Mouse (Mus musculus) limb, embryonic 15.5 days (tissue): Measurements from ENCODE around the gene Pacs2. TPM values are rescaled to one million over a fixed set of nuclear protein-coding genes. Genes with fewer than 3 reads are reported as not detected.

ENCODE experiments used
- ATAC-seq: fragments of 200-750 bp; cut with Nextera tagmentation; 2 replicates; pipeline ENCODE4 v1.8.0; 2017; ENCODE audit warnings: low read depth, moderate TSS enrichment; ENCODE audit not compliant: insufficient number of reproducible peaks, low FRiP score, low TSS enrichment
- H3K27ac ChIP-seq: fragments of 300-500 bp; sonication (generic); 2 replicates; pipeline ENCODE4 v1.5.1; 2015; ENCODE audit warnings: moderate library complexity, mild to moderate bottlenecking, inconsistent platforms
- H3K27me3 ChIP-seq: fragments of 300-500 bp; sonication (generic); 2 replicates; pipeline ENCODE4 v1.6.1; 2015; ENCODE audit warnings: inconsistent platforms
- H3K36me3 ChIP-seq: fragments of 300-500 bp; sonication (generic); 2 replicates; pipeline ENCODE4 v1.6.1; 2015; ENCODE audit warnings: inconsistent platforms
- H3K4me1 ChIP-seq: fragments of 300-500 bp; sonication (generic); 2 replicates; pipeline ENCODE4 v1.6.1; 2015; ENCODE audit warnings: inconsistent platforms
- H3K4me2 ChIP-seq: fragments of 300-500 bp; sonication (generic); 2 replicates; pipeline ENCODE4 v1.6.1; 2015; ENCODE audit warnings: mild to moderate bottlenecking, inconsistent platforms
- H3K4me3 ChIP-seq: fragments of 300-500 bp; sonication (generic); 2 replicates; pipeline ENCODE4 v1.5.1; 2015; ENCODE audit warnings: mild to moderate bottlenecking, inconsistent platforms
- H3K9ac ChIP-seq: fragments of 300-500 bp; sonication (generic); 2 replicates; pipeline ENCODE4 v1.6.1; 2015; ENCODE audit warnings: inconsistent platforms
- H3K9me3 ChIP-seq: fragments of 300-500 bp; sonication (generic); 2 replicates; pipeline ENCODE4 v1.6.1; 2016; ENCODE audit warnings: inconsistent platforms
- WGBS: fragments of 180-500 bp; shearing (Covaris S2); methylation state at CpG from one replicate; pipeline ENCODE4 v1.1.7; 2015; 5-methylcytosine and 5-hydroxymethylcytosine counted together
- polyA plus RNA-seq: library from polyadenylated mRNA; unstranded; fragments of >200 nt; fragmentation: Nextera tagmentation; extraction: Ambion mirVana; gene quantifications from 2 replicates; pipeline ENCODE4 v1.2.1, GENCODE M21; 2015

The Pacs2 gene
- polyA plus RNA-seq, 1 experiment from 2014 or later: 12.9 TPM

DNA sequence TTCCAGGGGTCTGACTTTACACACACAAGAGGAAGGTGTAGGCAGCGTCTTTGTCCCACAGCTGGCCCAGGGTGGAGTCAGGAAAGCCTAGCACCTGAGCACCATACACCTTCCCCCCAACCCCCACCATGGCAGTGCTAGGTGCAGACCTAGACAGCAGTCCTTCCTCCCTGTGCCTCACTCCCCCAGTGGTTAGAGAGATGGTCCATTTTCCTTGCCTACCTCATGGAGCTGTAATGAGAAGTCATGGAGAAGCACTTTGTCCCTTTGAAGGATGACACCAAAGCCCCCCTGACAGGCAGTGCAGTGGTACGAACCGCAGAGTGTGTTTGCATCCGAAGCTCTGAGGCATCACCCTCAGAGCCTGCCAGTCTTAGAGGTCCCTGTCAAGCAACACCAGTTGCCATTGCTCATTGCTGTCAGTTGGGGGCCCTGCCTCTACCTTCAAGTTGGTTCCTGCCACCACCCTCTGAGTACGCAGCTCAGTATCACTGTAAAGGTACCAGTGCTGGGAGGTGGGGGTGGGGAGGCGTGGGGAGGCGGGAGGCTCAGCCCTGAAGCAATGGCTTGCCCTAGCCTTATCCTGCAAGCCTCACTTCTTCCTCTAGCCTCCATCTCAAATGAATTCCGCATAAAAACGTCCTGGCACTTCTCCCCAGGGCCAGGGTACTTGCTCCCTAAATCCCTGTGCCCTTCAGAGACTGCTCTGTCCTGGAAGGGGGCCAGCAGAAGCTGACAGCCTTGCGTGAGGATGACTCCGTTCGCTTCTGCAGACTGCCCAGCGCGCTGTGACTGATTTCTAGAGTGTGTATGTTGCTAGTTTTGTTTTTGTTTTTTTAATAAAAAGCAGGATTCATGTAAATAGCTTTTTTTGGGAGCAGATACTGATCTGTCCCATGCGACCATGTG is 59.4 kb downstream of the Pacs2 start:
- H3K4me3 ChIP-seq: peak overlapping the region; percentile 53
- peaks cover 21% of the 10 kb centered on the region for H3K4me1 ChIP-seq
- no peaks in the 10 kb centered on the region for H3K27me3 ChIP-seq
- H3K36me3 ChIP-seq: peaks cover 34% of the 10 kb centered on the region
- peak overlapping the region; percentile 90 for H3K27ac ChIP-seq
- 0 out of 2 replicates have a peak overlapping the region, but pooled peaks have one; percentile 1 for H3K9ac ChIP-seq
- WGBS: 10% methylated on average over 15 of the region's 15 CpGs
- peak overlapping the region; percentile 95 for H3K4me2 ChIP-seq
- no peaks in the 10 kb centered on the region for H3K9me3 ChIP-seq
- peak; percentile 9; the same call in 1 of the 2 replicates for ATAC-seq

DNA sequence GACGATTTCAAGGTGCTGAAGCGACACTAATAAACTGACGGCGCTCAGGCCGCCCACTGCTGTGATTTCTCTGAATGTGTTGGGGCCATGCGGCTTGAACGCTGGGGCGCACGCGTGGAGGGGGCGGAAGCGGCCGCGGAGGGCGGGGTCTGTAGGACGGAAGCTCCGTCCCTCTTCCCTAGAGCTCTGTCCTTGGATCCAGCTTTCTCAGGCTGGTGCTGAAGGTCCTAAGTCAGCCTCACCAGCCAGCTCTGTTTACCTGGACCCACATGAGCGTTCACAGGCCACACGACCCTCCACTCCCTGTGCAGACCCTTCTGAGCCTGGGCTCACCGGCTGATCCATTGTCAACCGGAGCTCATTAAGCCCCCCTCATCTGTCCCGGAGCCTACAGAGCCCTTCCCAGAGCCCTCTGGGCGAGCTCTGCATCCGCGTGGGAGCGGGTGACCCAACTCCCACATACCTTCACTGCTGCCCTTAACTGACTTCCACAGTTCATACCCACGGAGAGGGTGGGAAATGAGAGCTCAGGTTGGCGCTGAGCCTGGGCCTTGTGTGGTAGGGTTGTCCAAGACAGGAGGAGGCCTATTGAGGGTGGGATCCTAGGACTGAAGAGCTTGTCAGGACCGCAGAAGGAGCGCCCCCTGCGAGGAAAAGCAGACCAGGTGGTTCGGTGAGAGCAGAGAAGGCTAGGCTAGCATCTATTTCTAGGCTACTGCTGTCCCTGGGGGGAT is 60.2 kb downstream of the Pacs2 start, which contains the start of gene Tex22:
Gene Tex22 (plus strand): TSS at position 174 of the 734 bp plus-strand sequence.
- H3K9me3 ChIP-seq: no peaks in the 10 kb centered on the region
- H3K27me3 ChIP-seq: no peaks in the 10 kb centered on the region
- peak within 1 kb of the TSS; percentile 95 for H3K4me2 ChIP-seq
- peaks cover 26% of the 10 kb centered on the region for H3K36me3 ChIP-seq
- H3K4me3 ChIP-seq: peak within 1 kb of the TSS; percentile 53
- H3K9ac ChIP-seq: peak within 1 kb of the TSS; percentile 47
- peaks cover 21% of the 10 kb centered on the region for H3K4me1 ChIP-seq
- H3K27ac ChIP-seq: peak within 1 kb of the TSS; percentile 90
- WGBS: 5% methylated on average over 32 of the region's 32 CpGs
- ATAC-seq: peak; percentile 86

DNA sequence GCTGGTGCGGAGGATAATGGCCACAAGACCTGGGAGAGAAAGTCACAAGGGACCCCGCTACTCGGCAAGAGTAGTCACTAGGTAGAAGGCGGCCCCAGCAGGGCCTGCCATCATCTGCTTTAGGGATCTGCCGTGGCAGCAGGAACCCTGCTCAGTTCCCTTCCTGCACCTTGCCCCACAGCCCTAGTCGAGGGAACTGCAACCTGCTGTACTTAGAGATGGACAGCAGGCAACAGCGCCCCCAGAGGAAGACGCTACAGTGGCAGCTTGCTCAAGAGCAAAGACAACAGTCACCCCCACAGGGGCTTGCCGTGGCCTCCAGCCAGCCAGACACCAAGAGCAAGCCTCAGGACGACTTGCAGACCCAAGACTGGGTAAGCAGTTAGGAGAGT is 60.8 kb downstream of the Pacs2 start:
- 3% methylated on average over 10 of the region's 10 CpGs for WGBS

DNA sequence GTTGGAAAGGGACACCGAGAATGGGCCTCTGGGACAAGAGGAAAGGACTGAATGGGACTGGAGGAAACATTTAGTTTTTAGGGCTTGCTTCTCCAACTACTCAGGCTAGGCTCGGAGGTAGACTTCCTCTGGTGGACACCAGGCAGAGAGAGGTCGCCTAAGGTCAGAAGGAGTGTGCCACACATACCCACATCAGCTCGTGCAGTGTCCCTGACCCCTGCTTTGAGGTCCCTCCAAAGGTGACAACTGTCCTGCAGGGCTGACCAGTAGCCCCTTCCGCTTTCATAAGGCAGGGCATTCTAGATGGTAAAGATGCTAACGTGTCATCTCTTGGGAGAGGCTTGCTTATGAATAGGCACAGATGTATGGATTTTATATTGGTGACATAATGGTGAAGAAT is 61.2 kb downstream of the Pacs2 start:
- H3K4me3 ChIP-seq: no peak overlapping the region
- H3K27me3 ChIP-seq: no peaks in the 10 kb centered on the region
- no peaks in the 10 kb centered on the region for H3K9me3 ChIP-seq
- H3K4me1 ChIP-seq: peaks cover 21% of the 10 kb centered on the region
- ATAC-seq: no peak
- 56% methylated on average over 6 of the region's 6 CpGs for WGBS
- no peak overlapping the region for H3K9ac ChIP-seq
- H3K4me2 ChIP-seq: peak overlapping the region; percentile 95
- peaks cover 16% of the 10 kb centered on the region for H3K36me3 ChIP-seq
- no peak overlapping the region for H3K27ac ChIP-seq

More for the DNA sequence above, 60.8 kb downstream of the Pacs2 start:
- H3K36me3 ChIP-seq: peaks cover 20% of the 10 kb centered on the region
- H3K9ac ChIP-seq: 0 out of 2 replicates have a peak overlapping the region, but pooled peaks have one; percentile 47
- no peaks in the 10 kb centered on the region for H3K27me3 ChIP-seq
- H3K4me3 ChIP-seq: peak overlapping the region; percentile 53
- no peaks in the 10 kb centered on the region for H3K9me3 ChIP-seq
- peak; percentile 56; the same call in 1 of the 2 replicates for ATAC-seq
- peak overlapping the region; percentile 90 for H3K27ac ChIP-seq
- peaks cover 21% of the 10 kb centered on the region for H3K4me1 ChIP-seq
- peak overlapping the region; percentile 95 for H3K4me2 ChIP-seq

DNA sequence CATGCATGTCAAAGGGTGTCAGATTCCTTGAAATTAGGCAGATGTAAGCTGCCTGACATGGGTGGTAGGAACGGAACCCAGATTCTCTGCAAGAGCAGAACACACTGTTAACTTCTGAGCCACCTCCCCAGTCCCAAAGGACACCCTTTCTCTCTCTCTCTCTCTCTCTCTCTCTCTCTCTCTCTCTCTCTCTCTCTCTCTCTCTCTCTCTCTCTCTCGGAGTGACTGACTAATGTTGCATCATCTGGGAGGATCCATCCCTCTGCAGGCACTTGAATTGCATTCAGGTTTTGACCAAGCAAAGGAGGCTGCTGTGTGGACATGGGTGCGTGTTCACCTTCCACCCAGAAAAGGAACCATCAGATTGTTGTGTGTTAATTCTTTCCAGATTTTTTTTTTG is 73.0 kb downstream of the Pacs2 start:
- Histone ChIP-seq H3K4me3 (no peak overlapping the region), H3K9me3 (no peaks in the 10 kb centered on the region), H3K4me1 (no peaks in the 10 kb centered on the region), H3K27ac (no peak overlapping the region), H3K27me3 (no peaks in the 10 kb centered on the region), H3K36me3 (no peaks in the 10 kb centered on the region), H3K4me2 (no peak overlapping the region), H3K9ac (no peak overlapping the region)
- no peak for ATAC-seq
- WGBS: 81% methylated on average over 2 of the region's 3 CpGs

DNA sequence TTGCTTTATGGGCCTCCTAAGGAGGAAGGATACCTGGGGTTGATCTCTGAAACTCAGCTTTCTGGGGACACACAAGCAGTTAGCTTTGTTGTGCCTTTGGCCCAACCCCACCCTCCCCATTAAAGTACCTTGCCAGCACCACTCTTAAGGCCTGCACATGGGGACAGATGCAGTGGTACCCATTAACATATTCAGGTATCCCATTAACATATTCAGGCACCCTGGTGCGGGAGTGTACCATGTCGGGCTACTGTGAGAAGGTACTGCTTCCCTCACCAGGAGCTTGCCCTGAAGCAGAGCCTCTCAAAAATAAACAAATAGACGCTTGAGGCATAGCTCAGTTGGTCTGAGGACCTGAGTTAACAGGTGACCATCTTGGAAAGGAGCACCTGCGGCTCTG is 73.7 kb downstream of the Pacs2 start:
- ATAC-seq: no peak
- Histone ChIP-seq H3K9me3 (no peaks in the 10 kb centered on the region), H3K27me3 (no peaks in the 10 kb centered on the region), H3K4me1 (no peaks in the 10 kb centered on the region), H3K9ac (no peak overlapping the region), H3K27ac (no peak overlapping the region), H3K36me3 (no peaks in the 10 kb centered on the region), H3K4me3 (no peak overlapping the region), H3K4me2 (no peak overlapping the region)
- 47% methylated on average over 4 of the region's 4 CpGs for WGBS

DNA sequence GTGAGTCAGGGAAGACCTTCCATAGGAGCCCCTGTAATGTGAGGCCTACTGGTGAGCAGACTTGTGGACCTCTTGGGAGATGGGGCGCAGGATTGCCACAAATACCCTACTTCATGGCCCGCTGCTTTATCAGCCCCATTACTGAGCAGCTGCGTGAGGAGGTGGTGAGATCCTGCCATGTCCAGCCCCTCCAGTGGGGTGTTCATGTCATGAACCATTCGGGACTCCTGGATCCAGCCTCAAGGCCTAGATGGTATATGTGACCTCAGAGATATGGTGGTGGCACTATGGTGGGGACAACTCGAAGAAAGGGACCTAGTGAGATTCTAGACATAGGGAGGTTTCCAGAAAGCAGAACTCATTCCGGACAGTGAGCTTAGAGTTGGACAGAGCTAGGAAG is 74.8 kb downstream of the Pacs2 start:
- Histone ChIP-seq H3K27ac (no peak overlapping the region), H3K4me3 (no peak overlapping the region), H3K4me1 (no peaks in the 10 kb centered on the region), H3K27me3 (no peaks in the 10 kb centered on the region), H3K36me3 (no peaks in the 10 kb centered on the region), H3K4me2 (no peak overlapping the region), H3K9ac (no peak overlapping the region), H3K9me3 (no peaks in the 10 kb centered on the region)
- ATAC-seq: no peak
- WGBS: 87% methylated on average over 6 of the region's 6 CpGs

DNA sequence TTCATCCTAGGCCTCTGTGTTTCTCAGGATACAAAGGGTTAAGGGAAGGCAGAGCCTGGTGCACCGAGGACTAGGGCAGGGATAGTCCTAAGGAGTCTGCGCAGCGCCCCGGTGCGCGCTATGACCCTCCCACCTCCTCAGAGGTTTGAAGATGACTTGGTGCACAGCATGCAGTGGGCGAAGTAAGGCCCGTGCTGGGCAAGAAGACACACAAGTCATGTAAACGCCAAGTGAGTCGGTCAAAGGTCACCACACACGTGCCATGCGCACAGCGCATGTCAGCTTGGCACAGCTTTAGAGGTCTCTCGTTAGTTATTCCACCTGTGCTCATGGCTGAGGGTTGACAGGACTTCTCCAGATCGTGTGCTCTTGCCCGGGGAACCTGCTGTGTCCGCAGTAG is 75.7 kb downstream of the Pacs2 start:
- no peak overlapping the region for H3K4me2 ChIP-seq
- ATAC-seq: no peak
- WGBS: 84% methylated on average over 17 of the region's 17 CpGs

DNA sequence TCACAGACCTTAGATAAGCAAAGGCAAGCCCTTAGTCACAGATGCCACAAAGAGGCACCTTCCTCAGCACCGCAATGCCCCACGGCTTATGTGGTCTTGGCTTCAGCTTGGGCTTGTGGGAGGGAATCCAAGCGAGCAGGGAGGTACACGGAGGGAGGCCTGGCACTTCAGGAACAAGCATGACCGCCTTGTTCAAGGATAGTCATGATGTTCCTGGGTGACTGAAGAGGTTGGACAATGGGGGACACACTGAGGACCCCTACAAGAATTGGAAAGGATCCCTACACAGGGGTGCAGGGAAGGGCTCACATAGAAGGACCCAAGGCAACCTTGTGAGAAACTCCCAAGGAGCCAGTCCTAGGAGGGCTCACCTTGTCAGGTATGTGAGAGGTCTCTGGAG is 82.7 kb downstream of the Pacs2 start:
- Histone ChIP-seq H3K27me3 (no peaks in the 10 kb centered on the region), H3K4me3 (peak overlapping the region; percentile 95), H3K9ac (no peak overlapping the region), H3K27ac (no peak overlapping the region), H3K4me2 (peak overlapping the region; percentile 91; the same call in 1 of the 2 replicates), H3K4me1 (peaks cover 41% of the 10 kb centered on the region), H3K36me3 (0 out of 2 replicates have a peak, but pooled peaks cover 4% of the 10 kb centered on the region), H3K9me3 (no peaks in the 10 kb centered on the region)
- ATAC-seq: no peak
- WGBS: 78% methylated on average over 5 of the region's 5 CpGs

More for the DNA sequence above, 75.7 kb downstream of the Pacs2 start:
- Histone ChIP-seq H3K4me3 (no peak overlapping the region), H3K27ac (no peak overlapping the region), H3K27me3 (no peaks in the 10 kb centered on the region), H3K9me3 (no peaks in the 10 kb centered on the region), H3K4me1 (no peaks in the 10 kb centered on the region), H3K36me3 (no peaks in the 10 kb centered on the region), H3K9ac (no peak overlapping the region)

DNA sequence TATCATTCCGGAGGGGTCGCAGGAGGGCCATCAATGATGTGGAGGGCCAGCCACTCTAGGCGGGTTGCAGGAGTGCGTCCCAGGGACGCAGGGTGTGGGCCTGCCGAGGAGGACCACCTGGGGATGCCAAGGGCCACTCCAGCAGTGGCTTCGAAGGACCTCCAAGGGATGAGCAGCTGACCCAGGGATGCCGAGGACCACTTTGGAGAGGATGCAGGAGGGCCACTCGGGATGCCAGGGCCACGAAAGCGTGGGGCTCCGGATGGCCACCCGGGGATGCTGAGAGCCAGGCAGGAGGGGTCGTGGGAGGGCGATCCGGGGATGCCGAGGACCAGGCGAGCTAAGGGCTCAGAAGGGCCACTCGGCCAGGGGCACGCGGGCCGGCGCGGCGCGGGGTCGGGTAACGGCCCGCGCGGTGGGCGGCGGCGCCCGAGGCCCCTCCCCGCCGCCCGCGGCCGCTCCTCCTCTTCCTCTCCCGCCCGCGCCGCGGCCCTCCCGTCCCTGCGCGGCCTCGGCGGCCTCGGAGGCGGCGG is 83.5 kb downstream of the Pacs2 start, which contains the start of gene Mta1:
Gene Mta1 (plus strand): TSS at position 530 of the 533 bp plus-strand sequence.
- Histone ChIP-seq H3K4me1 (peaks cover 48% of the 10 kb centered on the region), H3K36me3 (0 out of 2 replicates have a peak, but pooled peaks cover 6% of the 10 kb centered on the region), H3K9ac (peak within 1 kb of the TSS; percentile 96), H3K9me3 (no peaks in the 10 kb centered on the region), H3K4me3 (peak within 1 kb of the TSS; percentile 95), H3K27me3 (no peaks in the 10 kb centered on the region), H3K27ac (peak within 1 kb of the TSS; percentile 88), H3K4me2 (peak within 1 kb of the TSS; percentile 91)
- peak; percentile 42; the same call in 1 of the 2 replicates for ATAC-seq
- WGBS: 3% methylated on average over 21 of the region's 53 CpGs

DNA sequence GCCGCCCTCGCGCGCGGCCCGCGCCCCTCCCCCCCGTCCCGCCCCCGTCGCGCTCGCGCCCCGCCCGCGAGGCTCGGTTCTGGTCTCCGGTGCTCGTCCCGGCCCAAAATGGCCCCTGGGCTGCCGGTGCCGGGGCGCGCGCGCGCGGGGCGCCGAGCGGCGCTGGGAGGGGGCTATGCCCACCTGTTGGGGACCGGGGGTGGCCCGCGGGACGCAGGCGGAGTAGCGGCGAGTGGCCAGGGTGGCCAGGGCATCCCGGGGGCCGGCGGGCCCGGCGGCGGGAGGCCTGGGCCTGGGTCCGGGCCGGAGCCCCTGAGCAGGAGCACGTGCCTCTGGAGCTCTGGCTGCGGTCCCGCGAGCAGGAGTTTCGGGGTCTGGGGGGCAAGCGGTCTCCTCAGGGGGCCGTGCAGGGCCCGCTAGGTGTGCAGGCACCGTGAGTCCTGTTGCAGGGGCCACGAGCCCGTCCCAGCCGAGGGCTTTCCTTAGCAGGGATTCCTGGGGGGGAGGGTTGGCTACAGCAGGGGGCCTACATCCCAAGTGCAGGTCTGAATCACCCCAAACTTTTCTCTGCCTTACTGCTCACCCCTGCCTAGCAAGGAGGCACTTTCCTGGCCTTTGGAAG is 84.3 kb downstream of the Pacs2 start:
- H3K27me3 ChIP-seq: no peaks in the 10 kb centered on the region
- ATAC-seq: no peak
- 0 out of 2 replicates have a peak, but pooled peaks cover 9% of the 10 kb centered on the region for H3K36me3 ChIP-seq
- under 1% methylated on average over 36 of the region's 60 CpGs for WGBS
- peak overlapping the region; percentile 88 for H3K27ac ChIP-seq
- no peaks in the 10 kb centered on the region for H3K9me3 ChIP-seq
- H3K9ac ChIP-seq: peak overlapping the region; percentile 96
- H3K4me3 ChIP-seq: peak overlapping the region; percentile 95
- H3K4me1 ChIP-seq: peaks cover 56% of the 10 kb centered on the region
- H3K4me2 ChIP-seq: peak overlapping the region; percentile 85
